Mouse (Mus musculus) cerebellum, postnatal 25 days (tissue): Measurements from ENCODE around the gene Olfr129.

ENCODE experiments used
- DNase-seq, 2 experiments: peaks; one replicate each; pipeline ENCODE4 v3.0.0; 2021; ENCODE audit warnings: mixed read lengths in 2 of 2

Olfr129 gene

DNA sequence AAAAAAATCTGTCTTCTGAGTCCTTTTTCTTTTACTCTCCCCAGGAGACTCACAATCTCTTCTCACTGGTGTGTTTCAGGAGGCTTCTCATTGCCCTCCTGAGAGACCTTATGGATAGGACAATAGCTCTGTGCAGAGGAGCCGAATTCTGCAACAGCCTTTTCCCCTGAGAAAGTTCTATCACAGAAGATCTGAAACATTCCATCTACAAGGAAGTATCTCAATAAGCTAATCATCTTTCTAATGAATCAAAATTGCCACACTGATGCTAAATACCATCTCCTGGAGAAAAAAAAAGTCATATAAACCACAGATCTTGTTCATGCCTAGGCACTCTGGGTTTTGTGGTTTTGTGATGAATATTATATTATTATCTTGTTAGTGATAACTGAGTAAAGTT is at the start of gene Olfr129:
Gene Olfr129 (minus strand): TSS at position 101 of the 400 bp plus-strand sequence.
- no peak for DNase-seq

DNA sequence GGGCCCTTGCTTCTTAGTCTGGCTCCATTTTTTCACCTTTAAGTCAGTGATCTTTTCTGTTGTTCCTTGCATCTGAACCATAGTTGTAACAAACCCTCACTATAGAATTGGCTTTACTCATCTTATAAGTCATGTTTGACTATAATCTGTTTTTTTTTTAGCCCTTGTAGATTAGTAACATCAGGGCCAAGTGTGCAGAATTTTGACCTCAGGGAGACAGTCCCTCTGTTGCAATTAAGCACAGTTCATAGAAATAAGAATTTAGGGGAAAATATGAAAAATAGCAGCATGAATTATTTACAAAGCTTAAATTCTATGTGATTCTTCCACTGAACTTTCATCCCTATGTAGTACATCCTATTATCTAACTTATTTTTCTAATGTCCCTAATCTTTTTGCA is 28.7 kb upstream of the Olfr129 start, which contains the start of gene Olfr131:
Gene Olfr131 (minus strand): TSS at position 101 of the 400 bp plus-strand sequence.
- DNase-seq: no peak

DNA sequence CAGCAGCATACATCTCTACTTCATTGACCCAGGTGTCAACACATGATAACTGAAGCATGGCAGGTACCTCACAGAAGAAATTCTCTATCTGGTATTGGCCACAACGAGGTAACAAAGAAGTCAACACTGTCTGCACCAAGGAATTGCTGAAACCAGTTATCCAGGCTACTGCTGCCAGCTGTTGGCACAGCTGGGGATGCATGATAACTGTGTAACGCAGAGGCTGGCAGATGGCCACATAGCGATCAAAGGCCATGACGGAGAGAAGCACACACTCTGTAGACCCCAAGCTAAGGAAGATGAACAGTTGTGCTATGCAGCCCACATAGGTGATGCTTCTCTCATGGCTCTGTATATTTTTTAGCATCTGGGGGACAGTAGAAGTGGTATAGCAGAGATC is 22.5 kb upstream of the Olfr129 start:
- no peak for DNase-seq

DNA sequence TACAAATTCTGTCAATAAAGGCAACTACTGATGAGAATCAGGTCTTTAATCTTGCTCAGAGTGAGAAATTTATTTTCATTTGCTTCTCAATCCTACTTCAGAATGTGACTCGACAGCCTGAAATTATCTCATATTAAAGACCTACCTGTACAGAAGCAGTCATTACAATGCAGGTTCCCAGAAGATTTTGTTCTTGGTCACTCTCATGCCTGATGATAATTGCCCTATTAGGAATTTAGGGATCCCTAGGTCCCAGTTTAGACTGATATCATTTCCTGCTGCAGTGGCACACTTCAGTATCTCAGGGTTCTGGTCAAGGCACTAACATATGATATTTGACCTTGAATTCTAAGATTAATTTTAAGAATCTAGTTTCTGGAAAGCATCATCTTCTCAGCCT is 3.7 kb upstream of the Olfr129 start, which contains the start of gene Olfr130:
Gene Olfr130 (plus strand): TSS at position 301 of the 400 bp plus-strand sequence.
- DNase-seq: no peak

DNA sequence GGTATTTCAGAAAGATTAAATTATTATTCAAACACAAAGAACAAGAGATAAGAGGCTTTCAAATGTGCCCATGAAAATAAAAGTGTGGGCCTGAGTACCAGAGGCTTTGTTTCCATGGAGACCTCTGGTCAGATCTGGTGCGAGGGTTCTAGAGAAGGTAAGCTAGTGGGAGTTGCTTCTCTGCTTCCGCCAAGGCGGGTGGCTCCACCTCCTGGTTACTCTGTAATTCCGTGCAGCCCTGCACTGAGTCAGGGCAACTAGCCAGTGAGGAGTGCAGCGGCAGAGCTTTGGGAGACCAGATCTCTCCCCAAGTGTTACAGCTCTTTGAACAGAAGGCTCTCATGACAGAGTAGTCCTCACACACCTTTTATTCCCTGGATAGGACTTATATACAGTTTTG is 33.6 kb downstream of the Olfr129 start:
- no peak for DNase-seq

- no peak for DNase-seq
Observed at GRCm38 (mm10) chr17:38016341-38016740, 43.5 kb downstream of the Olfr129 start.

GRCm38 (mm10) chr17:38004996-38005395 is 54.9 kb downstream of the Olfr129 start:
- no peak for DNase-seq
